Mouse (Mus musculus): ENCODE measurements around the gene Kdelr3.

DNA sequence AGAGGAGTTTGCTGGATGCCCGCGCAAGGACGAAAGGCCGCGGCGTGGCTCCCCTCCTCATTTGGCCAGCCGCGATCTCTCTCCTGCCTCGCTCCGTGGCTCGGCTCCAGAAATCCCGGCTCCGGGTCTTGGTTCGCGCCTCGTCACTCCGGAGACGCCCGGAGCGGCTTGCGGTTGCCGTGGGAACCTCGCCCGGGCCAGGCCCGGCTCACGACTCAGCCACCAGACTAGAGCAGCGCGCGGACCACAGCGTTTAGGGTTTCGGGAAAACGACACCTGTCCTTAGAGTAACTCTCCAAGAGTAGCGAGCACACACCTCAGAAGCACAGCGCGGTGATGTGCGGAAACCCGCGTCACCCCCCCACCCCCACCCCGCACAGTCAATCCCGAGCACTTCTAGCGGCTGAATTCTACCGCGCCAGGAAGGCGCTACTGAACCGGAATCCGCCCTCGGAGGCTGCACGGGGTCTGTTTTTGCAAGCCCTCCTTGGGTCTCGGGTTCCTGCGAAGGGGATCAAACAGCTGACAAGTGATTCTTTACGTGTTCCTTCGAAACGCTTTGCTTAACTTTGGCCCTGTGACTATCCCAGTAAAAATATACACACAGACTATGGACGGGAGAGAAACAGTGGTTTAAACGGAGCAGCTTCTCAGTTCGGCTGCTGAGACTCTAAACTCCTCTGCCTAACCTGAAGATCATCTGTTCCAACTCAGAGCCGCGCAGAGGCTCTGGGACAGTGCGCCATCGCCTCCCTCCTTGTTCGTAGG, 4.5 kb upstream of the Kdelr3 start:
- no peak for TF ChIP-seq CTCF (IDR thresholded peaks at IDR 0.05; ENCODE audit: low read depth, low read length)
- no peak for TF ChIP-seq EP300 (IDR thresholded peaks at IDR 0.05; ENCODE audit: insufficient read depth, low read depth, low read length)
- no peak for TF ChIP-seq POLR2A (IDR thresholded peaks at IDR 0.05; ENCODE audit: insufficient read depth, low read length)
